Mouse (Mus musculus) erythroblast, embryonic 14.5 days (primary cell): ENCODE measurements around the gene Cnpy2.

ENCODE experiments used
- GATA1 ChIP-seq: IDR thresholded peaks from 2 replicates; pipeline ENCODE4 v1.6.1; 2012; ENCODE audit warnings: low read length, inconsistent platforms, mixed read lengths
- TAL1 ChIP-seq: IDR thresholded peaks from 3 replicates; pipeline ENCODE4 v1.6.1; 2012; ENCODE audit warnings: low read length, inconsistent platforms, mixed read lengths

DNA sequence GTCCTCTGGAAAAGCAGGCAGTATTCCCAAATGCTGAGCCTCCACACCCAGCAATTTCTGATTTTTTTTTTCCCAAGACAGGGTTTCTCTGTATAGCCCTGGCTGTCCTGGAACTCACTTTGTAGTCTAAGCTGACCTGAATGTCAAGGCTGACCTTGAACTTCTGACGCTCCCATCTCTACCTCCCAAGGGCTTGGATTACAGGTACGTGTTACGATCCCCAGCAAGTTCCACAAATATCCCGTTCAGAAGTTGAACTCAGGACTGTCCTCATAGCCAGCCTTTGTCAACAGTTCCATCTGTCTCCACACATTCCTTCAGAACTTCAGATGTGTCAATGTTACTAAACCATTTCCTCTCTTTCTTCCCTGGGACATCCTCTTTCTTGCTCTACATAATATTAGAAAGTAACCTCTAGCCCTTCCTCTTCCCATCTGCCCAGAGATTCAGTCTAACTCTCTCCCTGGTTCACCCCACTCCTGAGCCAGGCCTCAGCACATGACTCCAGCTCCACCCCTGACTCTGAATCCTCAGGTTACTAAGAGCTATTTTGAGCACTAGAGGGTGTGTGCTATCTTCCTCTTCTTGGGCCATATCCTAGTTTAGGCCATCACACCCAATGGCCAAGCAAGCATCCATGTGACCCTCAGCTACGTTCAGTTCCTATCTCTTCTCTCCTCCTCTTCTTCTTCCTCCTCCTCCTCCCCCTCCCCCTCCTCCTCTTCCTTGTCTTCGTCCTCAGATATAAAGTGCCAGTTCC, 50.9 kb downstream of the Cnpy2 start:
- TF ChIP-seq GATA1 = no peak
- no peak for TF ChIP-seq TAL1
